Mouse (Mus musculus): ENCODE results near the gene Exosc6.
"Not testable (repeated sequence)": the region's sequence is repeated elsewhere in the genome, so short reads cannot be mapped to it uniquely, and the experiment has no call there.

Exosc6 gene

GRCm38 (mm10) chr8:111056158-111056663 is at the start of gene Exosc6:
Gene Exosc6, plus strand, starts transcription at chr8:111056339.
- peak; percentile 87 for DNase-seq (ENCODE audit: low read depth, low spot score)

- DNase-seq (ENCODE audit: low read depth, low spot score) = not testable (repeated sequence)
These were observed 45.7 kb upstream of the Exosc6 start for GRCm38 (mm10) chr8:111010230-111010991.

GRCm38 (mm10) chr8:111026609-111027008 is 29.5 kb upstream of the Exosc6 start:
- not testable (repeated sequence) for DNase-seq (ENCODE audit: low read depth, low spot score)

- DNase-seq (ENCODE audit: low read depth, low spot score) = peak; percentile 75
These were observed 28.7 kb upstream of the Exosc6 start for GRCm38 (mm10) chr8:111027391-111027937.

- DNase-seq (ENCODE audit: low read depth, low spot score) = no peak
These were observed 26.6 kb upstream of the Exosc6 start for GRCm38 (mm10) chr8:111029589-111029988.

GRCm38 (mm10) chr8:111030045-111030444 is 26.1 kb upstream of the Exosc6 start:
- DNase-seq (ENCODE audit: low read depth, low spot score) = no peak

- no peak for DNase-seq (ENCODE audit: low read depth, low spot score)
These were observed 24.6 kb upstream of the Exosc6 start, which contains the start of gene Ddx19b for GRCm38 (mm10) chr8:111031572-111031971. Gene Ddx19b, minus strand, starts transcription at chr8:111031751.

- no peak for DNase-seq (ENCODE audit: low read depth, low spot score)
These were observed 23.2 kb upstream of the Exosc6 start, which contains the start of gene Aars for GRCm38 (mm10) chr8:111032916-111033315. Gene Aars, plus strand, starts transcription at chr8:111033144.

- DNase-seq (ENCODE audit: low read depth, low spot score) = peak; percentile 100
These were observed 22.5 kb upstream of the Exosc6 start for GRCm38 (mm10) chr8:111033482-111034215.

- no peak for DNase-seq (ENCODE audit: low read depth, low spot score)
These were observed 21.9 kb upstream of the Exosc6 start for GRCm38 (mm10) chr8:111034276-111034675.

GRCm38 (mm10) chr8:111036591-111036990 is 19.5 kb upstream of the Exosc6 start:
- no peak for DNase-seq (ENCODE audit: low read depth, low spot score)

GRCm38 (mm10) chr8:111042546-111042945 is 13.6 kb upstream of the Exosc6 start:
- no peak for DNase-seq (ENCODE audit: low read depth, low spot score)

- DNase-seq (ENCODE audit: low read depth, low spot score) = no peak
These were observed 12.0 kb upstream of the Exosc6 start for GRCm38 (mm10) chr8:111044003-111044734.

- no peak for DNase-seq (ENCODE audit: low read depth, low spot score)
These were observed 7.4 kb upstream of the Exosc6 start for GRCm38 (mm10) chr8:111048694-111049093.

- no peak for DNase-seq (ENCODE audit: low read depth, low spot score)
These were observed 7.0 kb upstream of the Exosc6 start for GRCm38 (mm10) chr8:111049106-111049505.

- no peak for DNase-seq (ENCODE audit: low read depth, low spot score)
These were observed 2.2 kb upstream of the Exosc6 start for GRCm38 (mm10) chr8:111053827-111054518.

GRCm38 (mm10) chr8:111055031-111055634 is 1.0 kb upstream of the Exosc6 start:
- DNase-seq (ENCODE audit: low read depth, low spot score) = no peak

GRCm38 (mm10) chr8:111055661-111056060 is 478 bp upstream of the Exosc6 start:
- DNase-seq (ENCODE audit: low read depth, low spot score) = no peak

- DNase-seq (ENCODE audit: low read depth, low spot score) = no peak
These were observed 653 bp downstream of the Exosc6 start for GRCm38 (mm10) chr8:111056691-111057293.

GRCm38 (mm10) chr8:111058946-111059572 is 2.9 kb downstream of the Exosc6 start:
- DNase-seq (ENCODE audit: low read depth, low spot score) = no peak

Data from skeletal muscle tissue, adult 2 months (tissue).